Mouse (Mus musculus) embryonic fibroblast, embryonic 13.5 days (primary cell): Measurements from ENCODE around the gene Slc25a15.

Source experiments
- CTCF ChIP-seq: IDR thresholded peaks from 2 replicates; pipeline ENCODE4 v1.5.1; 2011; ENCODE audit warnings: mild to moderate bottlenecking, control low read depth, low read length, moderate library complexity, borderline replicate concordance; ENCODE audit not compliant: insufficient read depth
- POLR2A ChIP-seq: IDR thresholded peaks from 2 replicates; pipeline ENCODE4 v1.6.1; 2011; ENCODE audit warnings: low read depth, mild to moderate bottlenecking, control low read depth, low read length, moderate library complexity

DNA sequence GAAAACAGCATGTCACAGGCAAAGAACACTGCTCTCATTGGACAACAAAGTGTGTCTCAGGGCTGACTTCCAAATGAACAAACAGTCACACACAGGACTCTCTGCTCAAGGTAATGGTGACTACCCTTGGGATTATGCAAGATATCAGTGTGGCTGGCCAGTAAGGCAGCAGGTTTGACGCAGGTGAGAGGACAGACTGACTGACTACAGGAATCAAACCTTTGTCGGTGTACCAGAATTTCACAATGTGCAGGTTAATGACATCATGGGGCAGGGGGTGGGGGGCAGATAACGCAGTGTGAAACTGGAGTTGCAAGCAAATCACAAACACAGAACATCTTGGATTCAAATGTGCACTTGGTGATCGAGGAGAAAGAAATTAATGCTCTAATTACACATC lies 2.2 kb upstream of the Slc25a15 start:
- TF ChIP-seq CTCF (no peak), POLR2A (no peak)
